Mouse (Mus musculus): ENCODE measurements around the gene Scyl2. TPM values are rescaled to one million over a fixed set of nuclear protein-coding genes. Genes with fewer than 3 reads are reported as not detected.

Scyl2 gene
- polyA plus RNA-seq, 1 experiment from 2014 or later: 9.5 TPM

DNA sequence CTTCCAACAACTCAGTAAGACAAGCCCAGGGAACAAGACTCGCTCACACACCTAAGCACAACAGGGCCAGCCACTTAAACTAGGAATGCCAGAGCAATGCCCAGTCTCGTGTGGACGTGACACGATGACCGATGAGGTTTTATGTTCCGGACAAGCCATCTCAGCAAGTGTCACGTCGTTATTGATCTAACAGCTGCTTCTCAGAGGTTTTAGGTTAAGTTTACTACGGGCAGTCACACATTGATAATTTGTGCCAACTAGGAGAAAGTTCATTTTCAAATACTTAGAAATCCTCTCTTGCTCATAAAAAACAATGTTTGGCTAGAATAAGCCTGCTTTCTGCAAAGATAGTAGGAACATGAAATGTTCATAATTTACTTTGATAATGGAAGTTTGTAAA lies 39.2 kb downstream of the Scyl2 start:
- H3K9me3 ChIP-seq (ENCODE audit: control insufficient read depth, low read length): no peaks in the 10 kb centered on the region
- H3K4me2 ChIP-seq (ENCODE audit: low read length): no peak overlapping the region
- H3K9ac ChIP-seq (ENCODE audit: low read length): no peak overlapping the region
- H3K36me3 ChIP-seq (ENCODE audit: control insufficient read depth, insufficient read depth, low read length): peaks cover 89% of the 10 kb centered on the region
- ATAC-seq (ENCODE audit: insufficient number of reproducible peaks, insufficient read depth, low FRiP score, low read depth): no peak
- WGBS: 82% methylated on average over 9 of the region's 9 CpGs
- H3K27ac ChIP-seq (replicated peaks in 1 of 2; ENCODE audit: control insufficient read depth in 1 of 2, insufficient read depth in 1 of 2, low read depth in 2 of 2, low read length in 2 of 2): no peak overlapping the region
- H3K27me3 ChIP-seq (ENCODE audit: control insufficient read depth, insufficient read depth, low read length): no peaks in the 10 kb centered on the region
- no peak overlapping the region for H3K4me3 ChIP-seq (ENCODE audit: control insufficient read depth in 1 of 2, insufficient read depth in 1 of 2, low read depth in 1 of 2, low read length in 2 of 2)
- no peaks in the 10 kb centered on the region for H3K4me1 ChIP-seq (ENCODE audit: control insufficient read depth in 2 of 2, insufficient read depth in 2 of 2, low read length in 2 of 2)

DNA sequence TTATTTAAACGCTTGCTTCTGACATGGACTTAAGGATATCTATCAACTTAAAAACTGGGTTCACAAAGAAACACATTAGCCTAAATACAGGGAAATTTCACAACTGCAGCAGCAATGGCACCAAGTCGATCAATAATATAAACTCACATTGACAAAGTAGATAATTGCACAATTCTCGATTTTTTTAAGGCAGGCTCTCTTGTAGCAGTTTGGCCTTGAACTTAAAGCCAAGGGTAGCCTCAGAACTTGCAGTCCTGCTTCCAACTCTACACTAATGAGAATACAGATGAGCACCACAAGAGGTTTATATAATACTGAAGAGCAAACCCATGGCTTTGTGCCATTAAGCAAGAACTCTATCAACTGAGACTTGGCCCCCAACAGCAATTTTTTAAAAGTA lies 49.1 kb downstream of the Scyl2 start:
- Histone ChIP-seq H3K4me1 (ENCODE audit: control insufficient read depth in 2 of 2, insufficient read depth in 2 of 2, low read length in 2 of 2) (no peaks in the 10 kb centered on the region), H3K27me3 (ENCODE audit: control insufficient read depth, insufficient read depth, low read length) (no peaks in the 10 kb centered on the region), H3K4me2 (ENCODE audit: low read length) (no peak overlapping the region), H3K9ac (ENCODE audit: low read length) (no peak overlapping the region), H3K27ac (replicated peaks in 1 of 2; ENCODE audit: control insufficient read depth in 1 of 2, insufficient read depth in 1 of 2, low read depth in 2 of 2, low read length in 2 of 2) (no peak overlapping the region), H3K9me3 (ENCODE audit: control insufficient read depth, low read length) (no peaks in the 10 kb centered on the region), H3K36me3 (ENCODE audit: control insufficient read depth, insufficient read depth, low read length) (peaks cover 33% of the 10 kb centered on the region), H3K4me3 (ENCODE audit: control insufficient read depth in 1 of 2, insufficient read depth in 1 of 2, low read depth in 1 of 2, low read length in 2 of 2) (no peak overlapping the region)
- ATAC-seq (ENCODE audit: insufficient number of reproducible peaks, insufficient read depth, low FRiP score, low read depth): no peak
- WGBS: 84% methylated on average over 3 of the region's 3 CpGs

DNA sequence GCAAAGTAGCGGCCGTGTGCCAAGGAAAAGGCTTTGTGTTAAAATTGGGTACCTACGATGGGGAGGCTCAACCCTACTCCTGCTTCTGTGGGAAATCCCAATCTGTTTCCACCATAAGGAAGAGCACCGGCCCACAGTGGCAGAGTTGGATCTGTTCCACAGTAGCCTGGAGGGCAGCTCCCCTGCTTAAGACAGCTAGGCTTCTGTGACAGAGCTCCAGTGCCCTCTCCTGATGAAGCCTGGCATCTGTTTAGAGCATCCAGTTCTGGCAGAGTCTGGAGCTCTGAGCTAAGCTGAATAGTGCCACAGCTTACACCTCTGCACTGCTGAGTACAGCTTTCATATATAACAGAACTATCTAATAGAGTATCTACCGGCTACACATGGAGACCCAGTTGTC lies 51.1 kb downstream of the Scyl2 start:
- Histone ChIP-seq H3K4me3 (ENCODE audit: control insufficient read depth in 1 of 2, insufficient read depth in 1 of 2, low read depth in 1 of 2, low read length in 2 of 2) (no peak overlapping the region), H3K27ac (replicated peaks in 1 of 2; ENCODE audit: control insufficient read depth in 1 of 2, insufficient read depth in 1 of 2, low read depth in 2 of 2, low read length in 2 of 2) (no peak overlapping the region), H3K27me3 (ENCODE audit: control insufficient read depth, insufficient read depth, low read length) (no peaks in the 10 kb centered on the region), H3K4me2 (ENCODE audit: low read length) (no peak overlapping the region), H3K9me3 (ENCODE audit: control insufficient read depth, low read length) (no peaks in the 10 kb centered on the region), H3K9ac (ENCODE audit: low read length) (no peak overlapping the region), H3K36me3 (ENCODE audit: control insufficient read depth, insufficient read depth, low read length) (peaks cover 14% of the 10 kb centered on the region), H3K4me1 (ENCODE audit: control insufficient read depth in 2 of 2, insufficient read depth in 2 of 2, low read length in 2 of 2) (no peaks in the 10 kb centered on the region)
- WGBS: 72% methylated on average over 5 of the region's 5 CpGs
- no peak for ATAC-seq (ENCODE audit: insufficient number of reproducible peaks, insufficient read depth, low FRiP score, low read depth)

DNA sequence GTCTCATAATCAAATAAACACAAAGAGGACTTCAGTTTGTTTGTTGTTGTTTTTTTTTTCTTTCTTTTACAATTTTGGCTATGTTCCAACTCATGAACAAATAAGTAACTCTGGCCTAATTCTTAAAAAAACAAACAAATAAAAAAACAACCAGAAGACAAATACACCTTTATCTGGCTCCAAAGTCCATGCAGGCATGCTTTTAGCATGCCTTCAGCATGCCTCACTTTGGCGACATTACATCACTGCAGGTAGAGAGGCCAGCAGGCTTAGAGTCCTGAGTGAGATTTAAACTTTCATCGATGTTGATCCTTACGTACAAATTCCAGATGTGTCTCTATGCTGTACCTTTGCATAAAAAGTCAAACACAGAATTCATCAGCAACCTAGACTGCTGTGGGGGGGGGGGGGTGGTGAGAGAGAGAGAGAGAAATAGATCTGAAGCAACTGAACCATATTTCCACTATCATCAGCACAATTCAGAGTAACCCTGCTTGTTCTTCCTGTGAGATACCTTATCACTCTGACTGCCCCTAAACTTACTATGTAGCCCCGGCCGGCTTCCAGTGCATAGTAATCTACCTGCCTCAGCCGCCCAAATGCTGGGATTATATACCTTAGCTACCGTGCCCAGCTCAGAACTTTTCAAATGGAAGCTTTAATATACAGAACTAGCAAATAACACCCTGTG lies 52.2 kb downstream of the Scyl2 start:
- no peak overlapping the region for H3K4me3 ChIP-seq (ENCODE audit: control insufficient read depth in 1 of 2, insufficient read depth in 1 of 2, low read depth in 1 of 2, low read length in 2 of 2)
- H3K27ac ChIP-seq (replicated peaks in 1 of 2; ENCODE audit: control insufficient read depth in 1 of 2, insufficient read depth in 1 of 2, low read depth in 2 of 2, low read length in 2 of 2): no peak overlapping the region
- no peak overlapping the region for H3K9ac ChIP-seq (ENCODE audit: low read length)
- H3K36me3 ChIP-seq (ENCODE audit: control insufficient read depth, insufficient read depth, low read length): peaks cover 6% of the 10 kb centered on the region; the same call in 1 of the 2 replicates
- H3K27me3 ChIP-seq (ENCODE audit: control insufficient read depth, insufficient read depth, low read length): no peaks in the 10 kb centered on the region
- ATAC-seq (ENCODE audit: insufficient number of reproducible peaks, insufficient read depth, low FRiP score, low read depth): no peak
- H3K9me3 ChIP-seq (ENCODE audit: control insufficient read depth, low read length): no peaks in the 10 kb centered on the region
- H3K4me2 ChIP-seq (ENCODE audit: low read length): no peak overlapping the region
- no peaks in the 10 kb centered on the region for H3K4me1 ChIP-seq (ENCODE audit: control insufficient read depth in 2 of 2, insufficient read depth in 2 of 2, low read length in 2 of 2)
- WGBS: 81% methylated on average over 7 of the region's 7 CpGs

DNA sequence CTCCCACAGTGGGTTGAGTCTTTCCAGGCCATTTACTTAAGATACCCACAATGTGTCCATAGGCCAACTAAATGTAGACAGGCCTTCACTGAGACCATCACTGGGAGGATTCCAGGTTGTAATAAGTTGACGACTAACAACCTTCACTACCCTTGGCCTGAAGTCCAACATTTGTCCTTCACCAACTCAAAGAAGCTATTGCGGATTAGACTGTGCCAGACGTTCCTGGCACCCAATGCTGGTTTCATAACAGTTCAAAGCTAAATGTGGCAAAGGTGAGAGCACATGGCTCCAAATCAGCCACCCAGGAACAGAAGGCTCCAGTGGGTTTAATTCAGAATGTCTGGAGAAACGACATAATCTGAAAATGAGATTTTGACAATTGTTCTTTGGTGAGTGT lies 53.0 kb downstream of the Scyl2 start:
- Histone ChIP-seq H3K4me1 (ENCODE audit: control insufficient read depth in 2 of 2, insufficient read depth in 2 of 2, low read length in 2 of 2) (no peaks in the 10 kb centered on the region), H3K4me2 (ENCODE audit: low read length) (no peak overlapping the region), H3K36me3 (ENCODE audit: control insufficient read depth, insufficient read depth, low read length) (no peaks in the 10 kb centered on the region), H3K4me3 (ENCODE audit: control insufficient read depth in 1 of 2, insufficient read depth in 1 of 2, low read depth in 1 of 2, low read length in 2 of 2) (no peak overlapping the region), H3K9ac (ENCODE audit: low read length) (no peak overlapping the region), H3K27me3 (ENCODE audit: control insufficient read depth, insufficient read depth, low read length) (no peaks in the 10 kb centered on the region), H3K9me3 (ENCODE audit: control insufficient read depth, low read length) (no peaks in the 10 kb centered on the region), H3K27ac (replicated peaks in 1 of 2; ENCODE audit: control insufficient read depth in 1 of 2, insufficient read depth in 1 of 2, low read depth in 2 of 2, low read length in 2 of 2) (no peak overlapping the region)
- 83% methylated on average over 4 of the region's 4 CpGs for WGBS
- ATAC-seq (ENCODE audit: insufficient number of reproducible peaks, insufficient read depth, low FRiP score, low read depth): no peak

DNA sequence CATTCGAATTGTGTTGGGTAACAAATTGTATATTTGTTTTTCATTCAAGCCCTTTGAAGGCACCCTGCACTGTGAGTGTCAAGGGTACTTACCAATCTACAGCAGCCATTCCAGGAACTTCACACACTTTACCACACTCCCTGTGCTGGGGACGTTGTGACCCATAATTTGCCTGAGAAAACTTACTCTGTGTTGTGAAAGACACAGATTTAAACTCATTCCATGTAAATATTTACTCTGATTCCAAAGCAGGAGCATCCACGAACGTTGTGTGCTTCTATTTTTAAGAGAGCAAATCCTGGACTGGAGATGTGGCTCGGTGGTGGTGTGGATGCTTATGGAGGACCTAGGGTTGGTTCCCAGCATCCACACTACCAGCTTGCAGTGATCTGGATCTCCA lies 54.3 kb downstream of the Scyl2 start:
- WGBS: 59% methylated on average over 5 of the region's 5 CpGs
- H3K9me3 ChIP-seq (ENCODE audit: control insufficient read depth, low read length): no peaks in the 10 kb centered on the region
- H3K27me3 ChIP-seq (ENCODE audit: control insufficient read depth, insufficient read depth, low read length): no peaks in the 10 kb centered on the region
- H3K4me2 ChIP-seq (ENCODE audit: low read length): no peak overlapping the region
- no peak overlapping the region for H3K27ac ChIP-seq (replicated peaks in 1 of 2; ENCODE audit: control insufficient read depth in 1 of 2, insufficient read depth in 1 of 2, low read depth in 2 of 2, low read length in 2 of 2)
- H3K9ac ChIP-seq (ENCODE audit: low read length): no peak overlapping the region
- no peaks in the 10 kb centered on the region for H3K4me1 ChIP-seq (ENCODE audit: control insufficient read depth in 2 of 2, insufficient read depth in 2 of 2, low read length in 2 of 2)
- no peaks in the 10 kb centered on the region for H3K36me3 ChIP-seq (ENCODE audit: control insufficient read depth, insufficient read depth, low read length)
- H3K4me3 ChIP-seq (ENCODE audit: control insufficient read depth in 1 of 2, insufficient read depth in 1 of 2, low read depth in 1 of 2, low read length in 2 of 2): no peak overlapping the region
- no peak for ATAC-seq (ENCODE audit: insufficient number of reproducible peaks, insufficient read depth, low FRiP score, low read depth)

DNA sequence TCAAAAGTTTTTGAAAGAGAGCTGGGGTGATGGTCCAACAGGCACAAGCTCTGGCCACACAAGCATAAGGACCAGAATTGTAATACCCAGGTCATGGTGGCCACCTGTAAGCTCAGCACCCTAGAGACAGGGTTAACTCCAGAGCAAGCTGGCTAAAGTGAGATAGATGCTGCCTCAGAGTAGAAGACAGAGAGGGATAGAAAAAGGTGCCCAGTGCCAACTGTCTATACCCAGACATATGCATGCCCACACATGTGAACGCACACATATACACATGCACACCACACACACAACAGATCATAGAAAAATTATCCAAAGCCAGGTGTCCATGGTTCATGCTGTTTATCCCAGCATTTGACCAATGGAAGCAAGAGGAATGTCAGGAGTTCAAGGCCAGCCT lies 55.5 kb downstream of the Scyl2 start:
- Histone ChIP-seq H3K27ac (replicated peaks in 1 of 2; ENCODE audit: control insufficient read depth in 1 of 2, insufficient read depth in 1 of 2, low read depth in 2 of 2, low read length in 2 of 2) (no peak overlapping the region), H3K4me2 (ENCODE audit: low read length) (no peak overlapping the region), H3K9me3 (ENCODE audit: control insufficient read depth, low read length) (no peaks in the 10 kb centered on the region), H3K4me1 (ENCODE audit: control insufficient read depth in 2 of 2, insufficient read depth in 2 of 2, low read length in 2 of 2) (no peaks in the 10 kb centered on the region), H3K27me3 (ENCODE audit: control insufficient read depth, insufficient read depth, low read length) (no peaks in the 10 kb centered on the region), H3K36me3 (ENCODE audit: control insufficient read depth, insufficient read depth, low read length) (no peaks in the 10 kb centered on the region), H3K4me3 (ENCODE audit: control insufficient read depth in 1 of 2, insufficient read depth in 1 of 2, low read depth in 1 of 2, low read length in 2 of 2) (no peak overlapping the region), H3K9ac (ENCODE audit: low read length) (no peak overlapping the region)
- ATAC-seq (ENCODE audit: insufficient number of reproducible peaks, insufficient read depth, low FRiP score, low read depth): no peak
- WGBS: 90% methylated on average over 1 of the region's 1 CpGs

DNA sequence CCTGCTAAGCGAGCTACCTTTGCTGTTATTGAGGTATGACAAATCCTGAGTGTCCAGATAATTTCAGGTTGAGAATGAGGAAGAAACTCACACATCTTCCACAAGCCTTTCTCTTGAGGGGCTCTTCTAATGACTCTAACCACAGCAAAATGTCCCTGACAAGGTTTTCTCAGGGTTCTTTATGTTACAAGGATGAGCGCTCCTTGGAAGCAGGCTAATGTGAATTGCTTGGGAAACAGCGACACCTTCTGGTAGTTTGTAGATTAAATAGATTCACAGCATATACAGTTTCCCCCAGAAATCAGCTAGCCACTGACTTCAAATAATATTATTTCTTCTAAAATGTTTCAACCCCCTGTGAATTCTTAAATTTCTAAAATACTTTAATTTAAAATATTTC lies 56.0 kb downstream of the Scyl2 start:
- 31% methylated on average over 3 of the region's 3 CpGs for WGBS
- H3K4me3 ChIP-seq (ENCODE audit: control insufficient read depth in 1 of 2, insufficient read depth in 1 of 2, low read depth in 1 of 2, low read length in 2 of 2): no peak overlapping the region
- no peaks in the 10 kb centered on the region for H3K36me3 ChIP-seq (ENCODE audit: control insufficient read depth, insufficient read depth, low read length)
- H3K4me1 ChIP-seq (ENCODE audit: control insufficient read depth in 2 of 2, insufficient read depth in 2 of 2, low read length in 2 of 2): no peaks in the 10 kb centered on the region
- no peaks in the 10 kb centered on the region for H3K27me3 ChIP-seq (ENCODE audit: control insufficient read depth, insufficient read depth, low read length)
- H3K27ac ChIP-seq (replicated peaks in 1 of 2; ENCODE audit: control insufficient read depth in 1 of 2, insufficient read depth in 1 of 2, low read depth in 2 of 2, low read length in 2 of 2): no peak overlapping the region
- no peak overlapping the region for H3K9ac ChIP-seq (ENCODE audit: low read length)
- H3K4me2 ChIP-seq (ENCODE audit: low read length): no peak overlapping the region
- no peak for ATAC-seq (ENCODE audit: insufficient number of reproducible peaks, insufficient read depth, low FRiP score, low read depth)
- H3K9me3 ChIP-seq (ENCODE audit: control insufficient read depth, low read length): no peaks in the 10 kb centered on the region

Measured in heart, embryonic 14.5 days (tissue).